Mouse (Mus musculus): ENCODE results near the gene Gch1.

DNA sequence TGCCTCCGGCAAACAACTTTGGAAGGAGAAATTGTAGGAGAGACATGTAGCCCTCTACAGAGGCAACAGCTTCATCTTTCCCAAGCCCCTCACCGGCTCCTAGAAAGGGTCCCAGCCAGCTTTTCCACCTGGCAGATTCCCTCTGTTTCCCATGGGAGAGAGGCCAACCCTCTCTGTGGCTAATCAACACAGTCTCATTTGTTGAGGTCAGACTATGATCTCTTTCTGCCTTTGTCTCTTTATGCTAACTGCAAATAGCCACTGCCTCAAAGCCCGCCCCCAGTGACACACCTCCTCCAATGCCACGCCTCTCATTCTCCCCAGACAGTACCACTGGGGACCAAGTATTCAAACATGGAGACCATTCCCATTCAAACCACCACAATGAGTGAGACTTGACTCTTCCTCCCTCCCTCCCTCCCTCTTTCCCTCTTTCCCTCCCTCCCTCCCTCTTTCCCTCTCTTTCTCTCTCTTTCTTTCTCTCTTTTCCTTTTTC is 20.5 kb upstream of the Gch1 start:
- TF ChIP-seq CTCF (IDR thresholded peaks at IDR 0.05; ENCODE audit: insufficient read depth, low read length) (no peak), POLR2A (IDR thresholded peaks at IDR 0.05; ENCODE audit: borderline replicate concordance, extremely low read depth, low read depth, low read length) (no peak)
